Mouse (Mus musculus) layer of hippocampus, adult 11-12 months (tissue): ENCODE measurements around the gene Smim22.

Experiments used
- DNase-seq: peaks from one replicate; pipeline ENCODE4 v3.0.0; 2022; ENCODE audit warnings: low spot score

Smim22 gene

GRCm38 (mm10) chr16:5008076-5008475 is 988 bp downstream of the Smim22 start:
- DNase-seq, result no peak

GRCm38 (mm10) chr16:5010371-5010935 is 3.4 kb downstream of the Smim22 start:
- no peak for DNase-seq

- DNase-seq, result no peak
Observed at GRCm38 (mm10) chr16:5011285-5011684, 4.2 kb downstream of the Smim22 start.

- DNase-seq, result peak; percentile 39
Observed at GRCm38 (mm10) chr16:5012036-5013005, 5.2 kb downstream of the Smim22 start.

GRCm38 (mm10) chr16:5013054-5013838 is 6.2 kb downstream of the Smim22 start, which contains the start of gene Rogdi:
TSS of gene Rogdi (minus strand) at chr16:5013553.
- peak; percentile 99 for DNase-seq

- DNase-seq, result no peak
Observed at GRCm38 (mm10) chr16:5014578-5014977, 7.5 kb downstream of the Smim22 start.

GRCm38 (mm10) chr16:5024021-5024420 is 16.9 kb downstream of the Smim22 start:
- no peak for DNase-seq

- no peak for DNase-seq
Observed at GRCm38 (mm10) chr16:5029847-5030246, 22.8 kb downstream of the Smim22 start.

GRCm38 (mm10) chr16:5035591-5035990 is 28.5 kb downstream of the Smim22 start:
- no peak for DNase-seq

GRCm38 (mm10) chr16:5036649-5037234 is 29.7 kb downstream of the Smim22 start:
- no peak for DNase-seq

- no peak for DNase-seq
Observed at GRCm38 (mm10) chr16:5045322-5045721, 38.2 kb downstream of the Smim22 start.

GRCm38 (mm10) chr16:5049182-5049773 is 42.2 kb downstream of the Smim22 start:
- DNase-seq, result no peak

GRCm38 (mm10) chr16:5049774-5050234 is 42.7 kb downstream of the Smim22 start, which contains the start of the genes Glyr1 and Ubn1:
TSS of gene Glyr1 (minus strand) at chr16:5049863.
TSS of gene Ubn1 (plus strand) at chr16:5050057.
- peak; percentile 100 for DNase-seq

GRCm38 (mm10) chr16:5050251-5051110 is 43.4 kb downstream of the Smim22 start:
- peak; percentile 68 for DNase-seq
